Mouse (Mus musculus) ES-E14 (cell line): ENCODE measurements around the gene Srp14. TPM values are rescaled to one million over a fixed set of nuclear protein-coding genes. Genes with fewer than 3 reads are reported as not detected.

ENCODE experiments used
- DNase-seq: peaks from one replicate; pipeline ENCODE4 v3.0.0-alpha.2; 2013; ENCODE audit warnings: low read depth, low spot score
- H3K27ac ChIP-seq: 2 replicates; pipeline ENCODE4 v1.5.1; 2012; ENCODE audit warnings: low read depth, mild to moderate bottlenecking, low read length, moderate library complexity, mixed read lengths; ENCODE audit not compliant: poor library complexity, insufficient read depth, severe bottlenecking
- H3K36me3 ChIP-seq: 2 replicates; pipeline ENCODE4 v1.6.1; 2012; ENCODE audit warnings: mild to moderate bottlenecking, low read length, moderate library complexity, mixed read lengths; ENCODE audit not compliant: control insufficient read depth, poor library complexity, insufficient read depth, severe bottlenecking
- H3K4me1 ChIP-seq, 2 experiments: fragments of 150-350 bp in 1 of 2; sonication (generic) in 1 of 2; 2 replicates each; pipeline ENCODE4 v1.6.1; 2012; ENCODE audit warnings: low read length in 2 of 2, mild to moderate bottlenecking in 1 of 2, mixed read lengths in 1 of 2; ENCODE audit not compliant: control insufficient read depth in 2 of 2, insufficient read depth in 2 of 2, poor library complexity in 1 of 2
- H3K4me3 ChIP-seq, 2 experiments: fragments of 150-350 bp in 1 of 2; sonication (generic) in 1 of 2; 2 replicates each; pipeline ENCODE4 v1.5.1; 2012; ENCODE audit warnings: low read length in 2 of 2, low read depth in 1 of 2, mild to moderate bottlenecking in 1 of 2, mixed read lengths in 1 of 2; ENCODE audit not compliant: insufficient read depth in 1 of 2, poor library complexity in 1 of 2, severe bottlenecking in 1 of 2
- H3K9ac ChIP-seq: 2 replicates; pipeline ENCODE4 v1.6.1; 2012; ENCODE audit warnings: low read depth, mild to moderate bottlenecking, low read length, mixed read lengths; ENCODE audit not compliant: poor library complexity, insufficient read depth, severe bottlenecking
- H3K9me3 ChIP-seq: fragments of 150-350 bp; sonication (generic); 2 replicates; pipeline ENCODE4 v1.6.1; 2012; ENCODE audit warnings: low read depth, mild to moderate bottlenecking, low read length; ENCODE audit not compliant: control insufficient read depth, insufficient read depth
- CHD2 ChIP-seq: IDR thresholded peaks from 2 replicates; pipeline ENCODE4 v1.6.1; 2014; ENCODE audit warnings: mild to moderate bottlenecking, low read depth, low read length, inconsistent platforms
- HCFC1 ChIP-seq: IDR thresholded peaks from 2 replicates; pipeline ENCODE4 v1.6.1; 2012; ENCODE audit warnings: low read length, inconsistent platforms, borderline replicate concordance; ENCODE audit not compliant: insufficient read depth
- MAFK ChIP-seq: IDR thresholded peaks from 2 replicates; pipeline ENCODE4 v1.6.1; 2014; ENCODE audit warnings: mild to moderate bottlenecking, low read depth, low read length, inconsistent platforms; ENCODE audit not compliant: insufficient read depth
- ZC3H11A ChIP-seq: IDR thresholded peaks from 2 replicates; pipeline ENCODE4 v1.6.1; 2012; ENCODE audit warnings: low read depth, mild to moderate bottlenecking, inconsistent platforms, low read length, borderline replicate concordance
- ZNF384 ChIP-seq: IDR thresholded peaks from 2 replicates; pipeline ENCODE4 v1.6.1; 2012; ENCODE audit warnings: low read depth, low read length, inconsistent platforms
- in situ Hi-C, 2 experiments: fragments of 600-800 bp; cut with MboI; formaldehyde crosslinking; loops; one replicate each; pipeline ENCODE4 v1.15.1; 2025; ENCODE audit warnings: low sequenced_read_pairs in 2 of 2, inconsistent platforms in 1 of 2; ENCODE audit not compliant: unreplicated experiment in 2 of 2
- total RNA-seq: library from RNA; depleted of rRNA; stranded (reverse); fragments of 300-350 nt; gene quantifications from 2 replicates; pipeline ENCODE4 v1.2.3, GENCODE M21; 2012

Gene Srp14
- total RNA-seq, 1 experiment = 191 TPM

DNA sequence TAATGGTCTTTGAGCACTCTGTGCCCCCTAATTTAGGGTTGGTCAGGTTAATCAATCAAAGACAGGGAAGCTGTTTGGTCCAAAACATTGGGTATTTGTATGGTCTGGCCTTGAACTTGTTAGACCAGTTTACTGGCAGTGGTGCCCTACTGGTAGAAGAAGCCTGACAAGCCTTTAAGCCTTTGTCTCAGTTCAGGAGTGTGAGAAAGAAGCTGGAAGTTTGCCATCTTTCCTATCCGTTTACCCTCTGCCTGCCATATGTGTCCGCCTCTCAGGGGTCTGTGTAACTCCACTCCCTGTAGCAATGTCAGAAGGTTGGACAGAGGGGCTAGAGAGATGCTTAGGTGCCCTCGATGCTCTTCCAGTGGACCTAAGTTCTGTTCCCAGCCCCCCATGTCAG is 15.1 kb downstream of the Srp14 start:
- DNase-seq = no peak
- no peak overlapping the region for H3K4me3 ChIP-seq
- 0 out of 4 replicates have a peak, but pooled peaks cover 0 to 2% of the 10 kb centered on the region in 2 experiments for H3K4me1 ChIP-seq
- no peaks in the 10 kb centered on the region; the same call in none of the 2 replicates for H3K36me3 ChIP-seq
- no peak overlapping the region for H3K9ac ChIP-seq
- no peaks in the 10 kb centered on the region for H3K9me3 ChIP-seq
- no peak overlapping the region for H3K27ac ChIP-seq
- in situ Hi-C loops = no loop called here
- TF ChIP-seq ZNF384 (no peak), ZC3H11A (no peak), MAFK (no peak)

DNA sequence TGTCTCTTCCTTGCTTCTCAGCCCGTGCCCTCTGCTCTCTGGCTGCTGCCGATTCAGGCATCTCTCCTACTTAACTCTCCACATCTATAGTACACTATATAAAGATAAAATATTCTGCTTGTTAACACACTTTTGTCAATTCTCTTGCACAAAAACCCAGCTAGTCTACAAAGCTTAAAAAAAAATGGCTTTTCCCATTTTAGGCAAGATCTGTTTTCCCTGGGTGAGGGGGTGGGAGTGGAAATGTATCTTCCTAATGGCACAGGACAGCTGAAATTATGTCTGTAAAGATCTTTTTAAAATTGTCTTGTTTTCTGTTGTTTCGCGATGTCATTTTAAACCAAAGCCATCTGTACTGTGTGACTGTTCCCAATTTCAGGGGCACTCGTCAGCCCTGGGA is 16.0 kb downstream of the Srp14 start:
- TF ChIP-seq ZNF384 (no peak), MAFK (no peak), ZC3H11A (no peak), CHD2 (no peak), HCFC1 (no peak)
- Histone ChIP-seq H3K27ac (no peak overlapping the region), H3K9me3 (no peaks in the 10 kb centered on the region), H3K36me3 (no peaks in the 10 kb centered on the region; the same call in none of the 2 replicates), H3K9ac (no peak overlapping the region), H3K4me3 (no peak overlapping the region), H3K4me1 (0 out of 4 replicates have a peak, but pooled peaks cover 0 to 2% of the 10 kb centered on the region in 2 experiments)
- in situ Hi-C loops = no loop called here
- DNase-seq = no peak

GRCm38 (mm10) chr2:118461480-118462165 is 17.9 kb downstream of the Srp14 start:
- H3K9ac ChIP-seq = no peak overlapping the region
- DNase-seq = no peak
- peaks cover 2% of the 10 kb centered on the region for H3K36me3 ChIP-seq
- 0 out of 4 replicates have a peak, but pooled peaks cover 0 to 2% of the 10 kb centered on the region in 2 experiments for H3K4me1 ChIP-seq
- H3K4me3 ChIP-seq = no peak overlapping the region
- H3K9me3 ChIP-seq = no peaks in the 10 kb centered on the region
- no peak for TF ChIP-seq CHD2
- TF ChIP-seq MAFK = no peak
- no peak for TF ChIP-seq HCFC1
- TF ChIP-seq ZC3H11A = no peak
- no peak for TF ChIP-seq ZNF384
- no peak overlapping the region for H3K27ac ChIP-seq
- in situ Hi-C loops = no loop called here

DNA sequence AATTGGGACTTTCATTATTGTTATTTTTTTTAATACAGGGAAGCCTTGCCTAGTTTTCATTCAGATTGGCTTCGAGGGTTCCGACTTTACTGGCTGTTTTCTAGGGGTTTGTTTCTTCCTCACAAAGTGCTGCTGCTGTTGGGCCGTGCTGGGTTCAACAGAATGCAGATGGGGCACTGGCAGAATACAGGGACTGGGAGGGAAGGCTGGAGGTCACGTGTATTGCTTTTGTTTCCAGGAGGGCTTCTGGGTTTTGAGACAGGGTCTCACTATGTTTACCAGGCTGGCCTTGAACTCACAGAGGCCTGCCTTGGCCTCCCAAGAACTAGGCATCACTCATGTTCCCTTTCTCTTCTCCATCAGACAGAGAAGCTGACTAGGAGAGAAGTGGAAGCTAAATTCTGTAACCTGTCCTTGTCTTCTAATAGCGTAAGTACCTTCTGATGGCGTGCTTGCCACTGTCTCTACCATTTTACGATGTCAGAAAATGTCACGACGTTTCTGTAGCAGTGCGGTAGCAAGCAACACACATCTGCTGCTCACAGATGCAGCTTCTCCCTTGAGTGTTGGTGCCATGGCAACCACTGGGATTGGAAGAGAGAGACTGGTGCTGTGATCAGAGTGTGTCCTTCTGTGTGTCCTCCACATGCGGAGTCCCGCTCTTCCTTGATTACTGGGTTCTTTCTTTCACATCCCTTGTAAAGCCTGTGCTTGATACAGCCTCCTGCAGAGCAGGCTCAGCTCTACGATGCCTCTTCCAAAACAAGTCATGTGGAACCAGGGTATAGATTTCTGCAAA is 21.8 kb downstream of the Srp14 start:
- no peak overlapping the region for H3K4me3 ChIP-seq
- no peak overlapping the region for H3K27ac ChIP-seq
- no peak for DNase-seq
- no peak overlapping the region for H3K9ac ChIP-seq
- in situ Hi-C loops = no loop called here
- no peaks in the 10 kb centered on the region for H3K4me1 ChIP-seq
- no peaks in the 10 kb centered on the region for H3K9me3 ChIP-seq
- TF ChIP-seq ZC3H11A (no peak), MAFK (no peak), HCFC1 (no peak), CHD2 (no peak), ZNF384 (no peak)
- peaks cover 2% of the 10 kb centered on the region; the same call in 1 of the 2 replicates for H3K36me3 ChIP-seq

DNA sequence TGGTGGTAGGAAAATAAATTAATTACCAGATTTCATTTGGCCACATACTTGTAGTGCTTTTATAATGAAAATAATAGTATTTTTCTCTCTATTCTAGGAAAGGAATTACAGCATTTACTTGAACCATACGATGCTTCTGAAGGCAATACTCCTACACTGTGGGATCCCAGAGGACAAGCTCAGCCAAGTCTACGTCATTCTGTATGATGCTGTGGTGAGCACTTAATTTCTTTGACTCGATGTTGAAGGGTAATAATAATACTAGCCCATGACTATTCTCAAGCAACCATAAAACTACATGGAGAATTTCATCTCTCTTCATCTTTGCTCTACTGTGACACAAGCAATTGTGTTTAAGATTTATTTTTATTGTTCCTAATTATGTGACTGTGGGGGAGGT is 22.5 kb downstream of the Srp14 start:
- peaks cover 2% of the 10 kb centered on the region; the same call in 1 of the 2 replicates for H3K36me3 ChIP-seq

More for the DNA sequence above, 22.5 kb downstream of the Srp14 start:
- no peak for TF ChIP-seq ZNF384
- no peak for TF ChIP-seq CHD2
- TF ChIP-seq HCFC1 = no peak
- no peak for TF ChIP-seq ZC3H11A
- TF ChIP-seq MAFK = no peak
- DNase-seq = no peak
- Histone ChIP-seq H3K4me3 (no peak overlapping the region), H3K9me3 (no peaks in the 10 kb centered on the region), H3K4me1 (no peaks in the 10 kb centered on the region), H3K27ac (no peak overlapping the region), H3K9ac (no peak overlapping the region)
- in situ Hi-C loops = no loop called here
